Mouse (Mus musculus) embryonic facial prominence, embryonic 11.5 days (tissue): ENCODE measurements at regions not wholly inside any gene's neighbourhood (a gene's known extent, or its start where the extent isn't known, plus 50 kb on each side); places are given as distances from the start of the nearest gene placed in this dataset.

Experiments
- ATAC-seq: fragments of 200-750 bp; cut with Nextera tagmentation; replicated peaks from 2 replicates; pipeline ENCODE4 v1.8.0; 2017; ENCODE audit warnings: low read depth; ENCODE audit not compliant: insufficient number of reproducible peaks, low FRiP score, low TSS enrichment
- DNase-seq: peaks from one replicate; pipeline ENCODE4 v3.0.0-alpha.2; 2015; ENCODE audit warnings: low spot score
- H3K27ac ChIP-seq: fragments of 300-500 bp; sonication (generic); replicated peaks from 2 replicates; pipeline ENCODE4 v1.5.1; 2014; ENCODE audit warnings: mild to moderate bottlenecking, low read depth, low read length, control low read depth
- H3K27me3 ChIP-seq: fragments of 300-500 bp; sonication (generic); 2 replicates; pipeline ENCODE4 v1.6.1; 2014; ENCODE audit warnings: mild to moderate bottlenecking, low read length, moderate library complexity, mixed read lengths; ENCODE audit not compliant: control insufficient read depth, insufficient read depth
- H3K36me3 ChIP-seq: fragments of 300-500 bp; sonication (generic); replicated peaks from 2 replicates; pipeline ENCODE4 v1.6.1; 2014; ENCODE audit warnings: low read depth, mild to moderate bottlenecking, low read length, moderate library complexity, mixed read lengths; ENCODE audit not compliant: control insufficient read depth, insufficient read depth
- H3K4me1 ChIP-seq: fragments of 300-500 bp; sonication (generic); 2 replicates; pipeline ENCODE4 v1.6.1; 2014; ENCODE audit warnings: low read length, mixed read lengths; ENCODE audit not compliant: control insufficient read depth, insufficient read depth
- H3K4me2 ChIP-seq: fragments of 300-500 bp; sonication (generic); 2 replicates; pipeline ENCODE4 v1.6.1; 2014; ENCODE audit warnings: low read depth, mild to moderate bottlenecking, control low read depth, low read length, moderate library complexity
- H3K4me3 ChIP-seq: fragments of 300-500 bp; sonication (generic); 2 replicates; pipeline ENCODE4 v1.5.1; 2014; ENCODE audit warnings: low read depth, low read length, control low read depth
- H3K9ac ChIP-seq: fragments of 300-500 bp; sonication (generic); replicated peaks from 2 replicates; pipeline ENCODE4 v1.6.1; 2014; ENCODE audit warnings: mild to moderate bottlenecking, control low read depth, low read length
- H3K9me3 ChIP-seq: fragments of 300-500 bp; sonication (generic); replicated peaks from 2 replicates; pipeline ENCODE4 v1.6.1; 2016; ENCODE audit warnings: mild to moderate bottlenecking, low read length, inconsistent platforms, mixed read lengths; ENCODE audit not compliant: control insufficient read depth
- WGBS: fragments of 180-500 bp; shearing (Covaris S2); extraction: QIAGEN DNeasy Blood & Tissue Kit; methylation state at CpG from one replicate; pipeline ENCODE4 v1.1.7; 2014; 5-methylcytosine and 5-hydroxymethylcytosine counted together

DNA sequence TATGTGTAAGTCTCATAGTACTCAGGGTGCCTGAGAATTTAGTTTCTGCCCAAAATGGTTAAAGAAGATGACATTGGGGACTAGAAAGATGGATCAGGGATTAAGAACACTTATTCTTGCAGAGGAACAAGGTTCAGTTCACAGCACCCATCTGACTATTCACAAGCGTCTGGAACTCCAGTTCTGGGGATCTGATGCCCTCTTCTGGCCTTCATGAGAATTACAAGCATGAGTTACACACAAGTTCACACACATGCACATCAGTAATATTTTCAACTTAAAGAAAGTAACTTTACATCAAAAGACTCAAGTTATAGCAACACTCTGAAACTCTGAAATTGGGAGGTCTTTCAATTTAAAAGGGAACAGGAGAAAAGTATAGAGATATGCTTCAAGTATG lies 174.1 kb upstream of the Noct start:
- DNase-seq (no peak), ATAC-seq (no peak)
- Histone ChIP-seq H3K36me3 (no peaks in the 10 kb centered on the region), H3K4me2 (no peak overlapping the region), H3K4me1 (no peaks in the 10 kb centered on the region), H3K27me3 (no peaks in the 10 kb centered on the region), H3K9ac (no peak overlapping the region), H3K27ac (no peak overlapping the region), H3K9me3 (no peaks in the 10 kb centered on the region; the same call in 1 of the 2 replicates), H3K4me3 (no peak overlapping the region)
- 96% methylated on average over 1 of the region's 1 CpGs for WGBS

GRCm38 (mm10) chr3:51055004-51055403 lies 169.2 kb upstream of the Noct start:
- no peak for ATAC-seq
- DNase-seq, result no peak

DNA sequence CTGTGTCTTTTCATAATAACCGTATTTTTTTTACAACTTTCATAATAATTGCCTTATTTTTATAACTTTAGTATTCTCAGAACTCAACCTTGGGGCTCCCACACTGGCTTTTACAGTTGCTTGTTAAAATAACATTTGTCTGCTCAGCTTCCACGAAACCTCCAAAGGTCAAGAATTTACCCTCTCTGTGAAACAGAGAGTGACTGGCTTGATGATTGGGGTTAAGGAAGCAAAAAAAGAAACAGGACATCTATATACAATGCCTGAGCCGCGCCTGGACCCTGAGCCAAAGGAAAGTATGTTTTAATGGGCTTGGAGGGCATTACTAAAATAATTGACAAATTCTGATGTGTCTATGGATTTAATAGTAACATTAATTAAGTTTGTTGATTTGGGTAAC lies 160.0 kb upstream of the Noct start:
- H3K9ac ChIP-seq, result no peak overlapping the region
- 22% methylated on average over 4 of the region's 4 CpGs for WGBS
- no peak overlapping the region for H3K27ac ChIP-seq

More at GRCm38 (mm10) chr3:51055004-51055403, 169.2 kb upstream of the Noct start:
- no peak overlapping the region for H3K4me3 ChIP-seq
- H3K4me1 ChIP-seq, result no peaks in the 10 kb centered on the region
- H3K27ac ChIP-seq, result no peak overlapping the region
- H3K36me3 ChIP-seq, result no peaks in the 10 kb centered on the region
- no peaks in the 10 kb centered on the region for H3K27me3 ChIP-seq
- H3K9me3 ChIP-seq, result no peaks in the 10 kb centered on the region; the same call in 1 of the 2 replicates
- no peak overlapping the region for H3K9ac ChIP-seq
- 89% methylated on average over 8 of the region's 8 CpGs for WGBS
- no peak overlapping the region for H3K4me2 ChIP-seq

DNA sequence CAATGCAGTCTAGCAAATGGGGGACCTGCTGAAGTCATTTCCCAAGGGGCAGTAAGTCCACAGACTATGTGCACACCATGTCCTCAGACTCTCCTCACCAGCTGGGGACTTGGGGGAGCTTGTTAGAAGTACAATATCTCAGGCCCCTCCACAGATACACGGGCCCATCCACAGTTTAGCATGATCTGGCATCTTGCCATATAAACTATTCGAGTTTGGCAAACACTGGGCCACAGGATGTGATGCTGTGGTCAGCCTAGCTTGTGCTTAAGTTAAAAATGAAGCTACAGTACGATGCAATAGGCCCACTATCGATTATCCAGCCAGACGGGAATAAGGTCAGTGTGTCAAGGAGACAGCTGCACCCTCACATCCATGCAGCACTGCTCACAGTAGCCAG lies 157.9 kb upstream of the Noct start:
- WGBS, result 68% methylated on average over 5 of the region's 5 CpGs
- H3K9ac ChIP-seq, result no peak overlapping the region
- no peak overlapping the region for H3K4me2 ChIP-seq
- no peak overlapping the region for H3K27ac ChIP-seq
- no peaks in the 10 kb centered on the region for H3K4me1 ChIP-seq
- no peaks in the 10 kb centered on the region for H3K27me3 ChIP-seq
- DNase-seq (no peak), ATAC-seq (no peak)
- H3K4me3 ChIP-seq, result no peak overlapping the region
- no peaks in the 10 kb centered on the region for H3K36me3 ChIP-seq
- no peaks in the 10 kb centered on the region for H3K9me3 ChIP-seq

More for the DNA sequence above, 160.0 kb upstream of the Noct start:
- H3K9me3 ChIP-seq, result no peaks in the 10 kb centered on the region
- no peak for DNase-seq
- no peak overlapping the region for H3K4me2 ChIP-seq
- no peaks in the 10 kb centered on the region for H3K27me3 ChIP-seq
- no peaks in the 10 kb centered on the region for H3K36me3 ChIP-seq
- ATAC-seq, result no peak
- no peak overlapping the region for H3K4me3 ChIP-seq
- H3K4me1 ChIP-seq, result no peaks in the 10 kb centered on the region

DNA sequence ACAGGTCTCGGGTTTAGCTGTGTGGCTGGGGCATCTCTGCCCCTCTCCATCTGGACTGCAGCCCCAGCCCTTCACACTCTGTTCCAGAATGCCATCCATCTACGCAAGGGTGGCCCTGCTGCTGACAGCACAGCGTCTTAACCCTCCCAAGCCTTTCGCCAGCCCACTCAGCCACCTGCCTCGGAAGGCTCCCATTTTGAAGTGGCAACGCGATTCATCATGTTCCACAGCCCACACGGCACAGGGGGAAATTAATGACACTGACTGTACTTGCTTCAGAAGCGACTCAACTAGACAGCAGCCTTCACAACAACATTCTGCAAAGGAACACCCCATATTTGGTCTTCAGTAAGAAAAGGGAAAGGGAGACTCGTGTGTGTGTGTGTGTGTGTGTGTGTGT lies 151.8 kb upstream of the Noct start:
- 81% methylated on average over 10 of the region's 10 CpGs for WGBS
- DNase-seq (no peak), ATAC-seq (no peak)
- Histone ChIP-seq H3K27ac (no peak overlapping the region), H3K4me3 (no peak overlapping the region), H3K4me1 (no peaks in the 10 kb centered on the region; the same call in 1 of the 2 replicates), H3K4me2 (no peak overlapping the region), H3K9me3 (no peaks in the 10 kb centered on the region), H3K36me3 (no peaks in the 10 kb centered on the region), H3K9ac (no peak overlapping the region), H3K27me3 (no peaks in the 10 kb centered on the region)

DNA sequence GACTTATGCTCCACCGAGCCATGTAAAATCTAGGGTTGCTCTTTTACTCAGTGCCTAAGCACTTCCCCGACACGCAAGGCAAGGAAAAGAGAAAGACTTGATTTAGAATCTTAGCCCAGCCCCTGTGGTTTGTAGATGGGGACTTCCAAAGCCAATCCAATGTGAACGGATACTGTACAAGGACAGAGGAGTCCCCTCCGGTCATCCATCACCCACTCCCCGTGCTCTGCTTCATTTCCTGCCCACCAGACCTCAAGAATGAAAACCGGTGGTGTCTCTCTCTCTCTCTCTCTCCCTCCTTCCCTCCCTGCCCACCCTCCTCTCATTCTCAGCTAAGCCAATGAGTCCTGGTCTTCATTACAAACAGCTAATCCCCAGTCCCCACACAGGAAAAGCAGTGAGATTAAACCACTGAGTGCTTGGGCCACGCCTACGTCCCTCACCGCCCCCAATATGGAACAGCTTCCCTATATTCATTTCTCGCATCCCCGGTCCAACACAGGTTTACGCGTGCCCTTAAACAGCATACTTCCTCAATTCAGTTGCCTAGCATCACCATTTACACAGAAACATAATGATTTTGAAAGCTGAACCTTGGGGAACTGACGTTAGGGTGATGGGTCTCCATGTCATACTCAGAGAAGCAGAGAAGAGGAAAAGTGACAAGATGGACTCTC lies 151.1 kb upstream of the Noct start:
- DNase-seq (no peak), ATAC-seq (no peak)
- 80% methylated on average over 15 of the region's 15 CpGs for WGBS
- Histone ChIP-seq H3K9me3 (no peaks in the 10 kb centered on the region), H3K9ac (no peak overlapping the region), H3K4me1 (no peaks in the 10 kb centered on the region; the same call in 1 of the 2 replicates), H3K4me2 (no peak overlapping the region), H3K27ac (no peak overlapping the region), H3K4me3 (no peak overlapping the region), H3K36me3 (no peaks in the 10 kb centered on the region), H3K27me3 (no peaks in the 10 kb centered on the region)

- H3K9ac ChIP-seq, result no peak overlapping the region
- H3K9me3 ChIP-seq, result no peaks in the 10 kb centered on the region
- peak overlapping the region; percentile 52; the same call in 1 of the 2 replicates for H3K27ac ChIP-seq
- no peaks in the 10 kb centered on the region; the same call in 1 of the 2 replicates for H3K4me1 ChIP-seq
- no peak for ATAC-seq
- H3K4me2 ChIP-seq, result no peak overlapping the region
- DNase-seq, result no peak
- H3K36me3 ChIP-seq, result no peaks in the 10 kb centered on the region
- no peak overlapping the region for H3K4me3 ChIP-seq
- 54% methylated on average over 7 of the region's 7 CpGs for WGBS
- no peaks in the 10 kb centered on the region for H3K27me3 ChIP-seq
Measured at GRCm38 (mm10) chr3:51073743-51074319, 150.4 kb upstream of the Noct start.

DNA sequence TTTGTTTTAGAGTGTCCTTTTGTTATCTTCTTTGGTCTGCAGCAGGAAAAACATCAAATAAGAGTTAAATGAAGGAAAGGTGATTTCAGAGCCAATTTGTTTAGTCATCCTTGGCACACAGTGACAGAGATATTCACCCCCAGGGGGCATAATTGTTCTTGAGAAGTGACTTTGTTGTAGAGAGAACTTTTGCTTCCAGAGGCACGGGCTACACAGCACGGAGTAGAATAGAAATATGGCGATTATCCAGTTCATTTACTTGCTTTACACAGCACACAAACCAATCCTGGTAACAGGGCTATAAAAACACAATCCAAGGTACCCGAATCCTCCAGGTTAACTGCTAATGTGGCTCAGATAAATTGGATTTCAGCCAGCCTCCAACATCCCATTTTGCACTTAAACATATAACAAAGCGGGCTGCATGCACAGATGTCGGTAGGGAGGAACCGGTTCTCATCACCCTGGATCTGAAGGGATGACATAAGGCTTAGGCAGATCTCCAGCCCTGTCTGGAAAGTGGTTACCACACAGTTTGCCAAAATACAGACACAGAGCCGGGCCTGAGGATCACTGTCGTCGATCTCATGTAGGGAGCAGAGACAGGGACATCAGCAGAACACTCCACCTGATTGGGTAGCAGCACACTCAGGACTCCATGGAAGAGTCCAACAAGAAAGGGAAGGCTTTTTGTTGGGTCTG lies 148.9 kb upstream of the Noct start:
- Histone ChIP-seq H3K9me3 (no peaks in the 10 kb centered on the region), H3K4me1 (no peaks in the 10 kb centered on the region; the same call in 1 of the 2 replicates), H3K27ac (no peak overlapping the region), H3K4me3 (no peak overlapping the region), H3K27me3 (no peaks in the 10 kb centered on the region), H3K36me3 (no peaks in the 10 kb centered on the region), H3K9ac (no peak overlapping the region), H3K4me2 (no peak overlapping the region)
- ATAC-seq (no peak), DNase-seq (no peak)
- 86% methylated on average over 10 of the region's 10 CpGs for WGBS
